Mouse (Mus musculus) kidney, adult 2 months (tissue): ENCODE data around the gene Pdss2.

Experiments
- CTCF ChIP-seq: fragments of 200-500 bp; conservative IDR thresholded peaks from 2 replicates; pipeline ENCODE4 v1.5.1; 2011; ENCODE audit warnings: low read depth, mild to moderate bottlenecking, control low read depth, low read length, moderate library complexity, mixed read lengths; ENCODE audit not compliant: insufficient read depth, insufficient read length
- POLR2A ChIP-seq: fragments of 200-500 bp; IDR thresholded peaks from one replicate; pipeline ENCODE4 v1.6.1; 2011; ENCODE audit warnings: low read depth, low read length, control low read depth

DNA sequence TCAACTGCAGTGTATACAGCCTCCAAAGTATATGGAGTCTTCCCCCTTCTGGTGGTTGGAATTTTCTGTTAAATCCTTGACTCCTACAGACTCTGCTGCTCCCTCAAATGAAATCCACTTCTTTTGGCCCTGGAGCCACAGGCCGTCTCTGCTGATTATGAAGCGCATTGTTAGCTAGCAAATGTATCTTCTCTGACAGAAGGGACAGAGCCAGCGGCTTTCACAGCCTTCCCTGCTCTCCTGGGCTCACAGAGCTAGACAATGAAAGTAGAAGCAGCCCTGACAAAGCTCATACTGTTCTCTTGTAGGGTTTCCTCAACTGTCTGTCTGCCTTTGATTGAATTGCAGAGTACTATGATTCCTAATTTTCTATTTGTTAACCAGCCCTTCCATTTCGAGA lies 51.1 kb downstream of the Pdss2 start:
- no peak for TF ChIP-seq POLR2A
- TF ChIP-seq CTCF = no peak
